Mouse (Mus musculus) erythroid progenitor cell, adult 5-6 weeks (primary cell): ENCODE measurements around the gene Vmn1r168. TPM values are rescaled to one million over a fixed set of nuclear protein-coding genes. Genes with fewer than 3 reads are reported as not detected.
"Not testable (repeated sequence)": the region's sequence is repeated elsewhere in the genome, so short reads cannot be mapped to it uniquely, and the experiment has no call there.

Experiments
- ATAC-seq: replicated peaks from 2 replicates; pipeline ENCODE4 v1.8.0; 2016; ENCODE audit warnings: moderate number of reproducible peaks, mild to moderate bottlenecking, moderate TSS enrichment, inconsistent platforms; ENCODE audit not compliant: poor library complexity, low FRiP score, severe bottlenecking
- total RNA-seq, 2 experiments: library from RNA; stranded (forward) in 1 of 2; stranded (reverse) in 1 of 2; fragments of 150-400 nt in 1 of 2; fragments of 186-747, 209-891 nt in 1 of 2; gene quantifications; 2 replicates each; pipeline versions ENCODE4 v1.2.3 to v1.2.4; 2015 to 2017; ENCODE audit warnings: low replicate concordance in 2 of 2

The Vmn1r168 gene
- total RNA-seq (2015; ENCODE audit: low replicate concordance) (not detected in 2 replicates), total RNA-seq (2017; ENCODE audit: low replicate concordance) (not detected in 2 replicates)

DNA sequence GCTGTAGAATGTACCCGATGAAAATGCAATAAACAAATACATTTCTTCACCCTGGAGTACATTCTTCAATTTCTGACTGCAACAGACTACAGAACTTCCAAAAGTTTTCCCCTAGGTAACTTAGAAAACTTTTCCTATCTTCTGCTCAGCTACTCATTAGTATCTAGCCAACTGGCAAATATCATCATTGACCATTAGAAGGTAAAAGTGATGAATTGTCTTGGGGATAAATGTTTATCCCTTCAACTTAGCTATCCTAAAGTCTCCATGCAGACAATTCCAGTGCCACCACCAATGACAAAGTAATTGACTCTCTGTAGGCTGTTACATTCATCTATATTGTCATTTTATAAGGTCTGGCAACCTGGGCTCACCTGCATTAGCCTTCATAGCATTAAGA is at the start of gene Vmn1r168:
TSS of gene Vmn1r168 (plus strand) at position 301 of the 400 bp plus-strand sequence.
- not testable (repeated sequence) for ATAC-seq

DNA sequence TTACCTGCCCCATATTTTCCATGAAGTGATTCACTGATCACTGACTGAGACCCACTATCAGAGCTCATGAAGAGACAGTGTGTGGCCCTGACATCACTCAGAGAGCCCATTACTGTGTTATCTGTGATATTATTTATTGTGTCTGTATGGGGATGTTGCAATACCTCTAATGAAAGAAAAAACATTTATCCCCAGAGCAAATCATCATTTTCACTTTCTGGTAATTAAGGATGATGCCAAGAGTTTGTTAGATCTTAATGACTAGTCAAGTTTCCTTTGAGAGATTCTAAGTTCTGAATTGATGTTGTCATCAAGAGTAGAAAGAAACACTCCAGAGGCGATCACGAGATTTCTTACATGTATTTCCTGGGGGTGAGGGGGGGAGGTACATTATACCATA is 32.4 kb upstream of the Vmn1r168 start, which contains the start of gene Vmn1r167:
TSS of gene Vmn1r167 (minus strand) at position 101 of the 400 bp plus-strand sequence.
- not testable (repeated sequence) for ATAC-seq

DNA sequence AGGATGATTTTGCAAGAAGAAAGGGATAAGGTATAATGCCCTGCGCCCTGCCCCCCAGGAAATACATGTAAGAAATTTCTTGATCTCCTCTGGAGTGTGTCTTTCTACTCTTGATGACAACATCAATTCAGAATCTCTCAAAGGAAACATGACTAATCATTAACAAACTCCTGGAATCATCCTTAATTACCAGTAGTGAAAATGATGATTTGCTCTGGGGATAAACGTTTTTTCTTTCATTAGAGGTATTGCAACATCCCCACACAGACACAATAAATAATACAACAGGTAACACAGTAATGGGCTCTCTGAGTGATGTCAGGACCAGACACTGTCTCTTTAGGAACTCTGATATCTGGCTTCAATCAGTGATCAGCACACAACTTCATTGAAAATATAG is 35.7 kb downstream of the Vmn1r168 start, which contains the start of gene Vmn1r169:
TSS of gene Vmn1r169 (plus strand) at position 301 of the 400 bp plus-strand sequence.
- not testable (repeated sequence) for ATAC-seq

Other genes with a start within 250 kb of the Vmn1r168 start
- not detected in 2 replicates for gene Nlrp4e, start 238.5 kb upstream of the Vmn1r168 start, total RNA-seq (2015; ENCODE audit: low replicate concordance)
- gene Nlrp4e, start 238.5 kb upstream of the Vmn1r168 start, total RNA-seq (2017; ENCODE audit: low replicate concordance) = not detected in 2 replicates
- not detected in 2 replicates for gene Nlrp5, start 153.8 kb upstream of the Vmn1r168 start, total RNA-seq (2015; ENCODE audit: low replicate concordance)
- not detected in 2 replicates for gene Nlrp5, start 153.8 kb upstream of the Vmn1r168 start, total RNA-seq (2017; ENCODE audit: low replicate concordance)
- not detected in 2 replicates for gene Vmn1r167, start 32.5 kb upstream of the Vmn1r168 start, total RNA-seq (2015; ENCODE audit: low replicate concordance)
- not detected in 2 replicates for gene Vmn1r167, start 32.5 kb upstream of the Vmn1r168 start, total RNA-seq (2017; ENCODE audit: low replicate concordance)
- gene Vmn1r169, start 35.8 kb downstream of the Vmn1r168 start, total RNA-seq (2015; ENCODE audit: low replicate concordance) = not detected in 2 replicates
- gene Vmn1r169, start 35.8 kb downstream of the Vmn1r168 start, total RNA-seq (2017; ENCODE audit: low replicate concordance) = not detected in 2 replicates
- gene Vmn1r170, start 66.4 kb downstream of the Vmn1r168 start, total RNA-seq (2015; ENCODE audit: low replicate concordance) = not detected in 2 replicates
- gene Vmn1r170, start 66.4 kb downstream of the Vmn1r168 start, total RNA-seq (2017; ENCODE audit: low replicate concordance) = not detected in 2 replicates
- not detected in 2 replicates for gene Vmn1r171, start 91.0 kb downstream of the Vmn1r168 start, total RNA-seq (2015; ENCODE audit: low replicate concordance)
- gene Vmn1r171, start 91.0 kb downstream of the Vmn1r168 start, total RNA-seq (2017; ENCODE audit: low replicate concordance) = not detected in 2 replicates
- gene Vmn1r172, start 118.6 kb downstream of the Vmn1r168 start, total RNA-seq (2015; ENCODE audit: low replicate concordance) = not detected in 2 replicates
- gene Vmn1r172, start 118.6 kb downstream of the Vmn1r168 start, total RNA-seq (2017; ENCODE audit: low replicate concordance) = not detected in 2 replicates
- not detected in 2 replicates for gene Vmn1r173, start 161.0 kb downstream of the Vmn1r168 start, total RNA-seq (2015; ENCODE audit: low replicate concordance)
- gene Vmn1r173, start 161.0 kb downstream of the Vmn1r168 start, total RNA-seq (2017; ENCODE audit: low replicate concordance) = not detected in 2 replicates
- gene Vmn1r174, start 212.5 kb downstream of the Vmn1r168 start, total RNA-seq (2015; ENCODE audit: low replicate concordance) = not detected in 2 replicates
- not detected in 2 replicates for gene Vmn1r174, start 212.5 kb downstream of the Vmn1r168 start, total RNA-seq (2017; ENCODE audit: low replicate concordance)